Comparison of ENCODE assay signal across 37 mouse cellular contexts in the genomic region with DNA sequence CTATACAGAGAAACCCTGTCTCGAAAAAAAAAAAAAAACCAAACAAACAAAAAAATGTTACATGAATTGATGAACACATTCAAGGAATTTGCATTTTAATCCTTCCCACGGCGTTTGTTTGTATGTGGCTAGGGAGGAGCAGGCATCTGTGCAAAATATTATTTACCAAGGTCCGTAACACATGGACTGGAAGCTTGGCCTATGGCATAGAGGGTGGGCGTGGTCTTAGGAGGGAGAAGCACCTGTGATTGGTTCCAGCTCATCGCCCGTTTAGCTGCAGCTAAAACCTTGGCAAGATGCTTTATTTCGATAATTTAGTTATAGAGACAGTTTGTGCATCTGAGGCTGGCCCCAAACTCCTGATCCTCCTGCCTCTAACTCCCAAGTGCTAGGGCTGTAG. TPM values are rescaled to one million over a fixed set of nuclear protein-coding genes. Genes with fewer than 3 reads are reported as not detected.
"Had no signal": no experiment of that assay in that cellular context is flagged by ENCODE, and none has a peak within 500 bp of the region (broad histone marks: within the 10 kb centered on the region; RNA-seq: fewer than 3 reads in every experiment).

No protein-coding gene starts in this region.

- H3K4me3 ChIP-seq: heart, embryonic 13.5 days; heart, embryonic 15.5 days; hindbrain, embryonic 13.5 days; hindbrain, embryonic 15.5 days; limb, embryonic 10.5 days; liver, embryonic 12.5 days had no signal

- H3K9ac ChIP-seq: heart, embryonic 13.5 days; heart, embryonic 15.5 days; hindbrain, embryonic 13.5 days; hindbrain, embryonic 15.5 days; limb, embryonic 12.5 days; liver, embryonic 12.5 days; liver, embryonic 14.5 days had no signal

- H3K36me3 ChIP-seq: heart, embryonic 13.5 days; heart, embryonic 15.5 days; hindbrain, embryonic 13.5 days; hindbrain, embryonic 15.5 days; limb, embryonic 10.5 days; limb, embryonic 12.5 days; liver, embryonic 12.5 days had no signal

- H3K9me3 ChIP-seq: heart, embryonic 13.5 days; heart, embryonic 15.5 days; hindbrain, embryonic 13.5 days; hindbrain, embryonic 15.5 days; limb, embryonic 10.5 days; limb, embryonic 12.5 days; liver, embryonic 12.5 days had no signal

- DNase-seq: gastrocnemius, postnatal 14 days; gastrocnemius, postnatal 36 days; heart, adult 18-20 months; heart, postnatal 14 days; heart, postnatal 36 days; kidney, adult 11 months; kidney, adult 9 months; kidney, postnatal 10 days; layer of hippocampus, adult 9-11 months; layer of hippocampus, postnatal 36 days; liver; lung, adult 18-20 months had no signal

- H3K27me3 ChIP-seq: heart, embryonic 15.5 days; hindbrain, embryonic 15.5 days; limb, embryonic 12.5 days had no signal

- H3K4me2 ChIP-seq: heart, embryonic 11.5 days; heart, embryonic 15.5 days; hindbrain, embryonic 13.5 days; hindbrain, embryonic 15.5 days; liver, embryonic 12.5 days had no signal

- H3K27ac ChIP-seq: heart, embryonic 13.5 days; heart, embryonic 15.5 days; hindbrain, embryonic 15.5 days; hindbrain, postnatal 0 days; limb, embryonic 10.5 days; liver, embryonic 12.5 days; liver, embryonic 14.5 days had no signal

- ATAC-seq: hindbrain, postnatal 0 days had no signal

RNA-seq across cellular contexts. Expression of a gene that starts 2.3 kb away (rescaled TPM):
- total RNA-seq: gastrocnemius, adult 18-20 months; gastrocnemius, adult 8-10 months; hematopoietic stem cell, adult 5-6 weeks had no signal

RNA-seq across cellular contexts. Expression of a gene that starts 27.3 kb away (rescaled TPM):
- total RNA-seq: gastrocnemius, adult 18-20 months; gastrocnemius, adult 8-10 months; gastrocnemius, postnatal 14 days; gastrocnemius, postnatal 36 days; heart, adult 18-20 months; heart, postnatal 14 days; heart, postnatal 36 days; hematopoietic stem cell, adult 5-6 weeks; hindbrain, postnatal 0 days; layer of hippocampus, adult 18-20 months; layer of hippocampus, adult 8-10 months; layer of hippocampus, postnatal 14 days; layer of hippocampus, postnatal 36 days; left cerebral cortex, adult 18-20 months; left cerebral cortex, adult 8-10 months; left cerebral cortex, postnatal 36 days had no signal
- polyA plus RNA-seq: gonadal fat pad, adult 2 months; heart, embryonic 11.5 days; heart, embryonic 13.5 days; heart, embryonic 15.5 days; heart, postnatal 0 days; hindbrain, embryonic 11.5 days; hindbrain, embryonic 13.5 days; hindbrain, embryonic 15.5 days; hindbrain, postnatal 0 days; intestine, embryonic 14.5 days; kidney, embryonic 16.5 days; limb, embryonic 10.5 days; limb, embryonic 12.5 days; limb, embryonic 14.5 days; liver, embryonic 12.5 days had no signal
